Mouse (Mus musculus) heart, adult 2 months (tissue): ENCODE results near the gene Agpat3.

ENCODE experiments used
- CTCF ChIP-seq: fragments of 200-600 bp; IDR thresholded peaks from 2 replicates; pipeline ENCODE4 v1.8.1; 2022; ENCODE audit warnings: antibody characterized with exemption, mild to moderate bottlenecking, moderate library complexity
- POLR2A ChIP-seq: fragments of 200-500 bp; IDR thresholded peaks from 2 replicates; pipeline ENCODE4 v1.6.1; 2011; ENCODE audit warnings: mild to moderate bottlenecking, low read depth, low read length, control low read depth; ENCODE audit not compliant: insufficient read depth

GRCm38 (mm10) chr10:78310747-78311267 lies 41.5 kb downstream of the Agpat3 start:
- TF ChIP-seq POLR2A (no peak), CTCF (no peak)
